In the genomic region with DNA sequence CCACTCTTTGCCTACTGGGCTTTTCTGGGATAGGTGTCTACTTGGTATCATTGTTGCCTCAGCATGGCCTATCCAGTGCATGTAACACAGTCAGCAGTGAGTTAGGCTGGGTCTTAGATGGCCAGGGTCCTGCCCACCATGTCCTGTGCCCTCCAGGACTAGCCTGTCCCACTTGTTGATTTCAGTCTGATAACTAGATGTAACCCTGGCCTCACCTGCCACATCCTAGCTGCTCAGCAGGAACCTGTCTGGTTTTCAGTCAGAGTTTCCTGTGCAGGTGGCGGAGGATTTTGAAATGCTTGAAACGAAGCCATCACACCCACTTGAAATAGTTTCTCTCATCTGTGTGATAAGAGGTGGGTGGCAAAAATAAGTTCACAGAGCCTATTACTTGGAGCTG, we compare ENCODE assay signal across 10 mouse cellular contexts.
DNase-seq lines count a peak whose midpoint lies in the region; ATAC-seq and TF ChIP-seq lines count a peak whose summit lies in the region.
"Had no signal": no experiment of that assay in that cellular context is flagged by ENCODE, and none has a peak within 500 bp of the region (broad histone marks: within the 10 kb centered on the region; RNA-seq: fewer than 3 reads in every experiment).

No protein-coding gene starts in this region.

- no peak overlapping the region for H3K4me3 ChIP-seq in heart, embryonic 15.5 days
- H3K4me3 ChIP-seq in macrophage (ENCODE audit: inconsistent target), result no peak overlapping the region
- H3K4me3 ChIP-seq in layer of hippocampus, adult 2 months, result no peak overlapping the region
- H3K4me3 ChIP-seq: embryonic facial prominence, embryonic 15.5 days had no signal

- DNase-seq in spleen, postnatal 36 days (ENCODE audit: low spot score in 2 of 2), result peak; percentile 18 to 28
- DNase-seq in spleen, adult 18-20 months, result no peak
- DNase-seq in layer of hippocampus, adult 2 months (ENCODE audit: low spot score in 2 of 2), result no peak
- no peak for DNase-seq in left cerebral cortex, postnatal 14 days (ENCODE audit: low spot score in 2 of 2)
- no peak for DNase-seq in gastrocnemius, postnatal 4 days (ENCODE audit: low spot score in 2 of 2)
- DNase-seq: gastrocnemius, postnatal 36 days; layer of hippocampus, postnatal 36 days had no signal

- 46% methylated on average over 2 of the region's 2 CpGs for WGBS in heart, embryonic 15.5 days
- 46% methylated on average over 2 of the region's 2 CpGs for WGBS in macrophage (ENCODE audit: missing documents)

- intact Hi-C loops in left cerebral cortex, postnatal 14 days (cut with DNase I), result no loop called here

- peak overlapping the region; percentile 88 for H3K27ac ChIP-seq in heart, embryonic 15.5 days
- peak overlapping the region; percentile 51 for H3K27ac ChIP-seq in macrophage
- H3K27ac ChIP-seq in layer of hippocampus, adult 2 months, result no peak overlapping the region
- H3K27ac ChIP-seq: embryonic facial prominence, embryonic 15.5 days had no signal

- 0 out of 2 replicates have a peak, but pooled peaks have one; percentile 31 for ATAC-seq in heart, embryonic 15.5 days (replicated peaks; ENCODE audit: insufficient number of reproducible peaks, insufficient read depth, low FRiP score, low read depth)

- TF ChIP-seq CTCF in layer of hippocampus, adult 2 months (conservative IDR thresholded peaks at IDR 0.05), result no peak

- no peak overlapping the region for H3K9ac ChIP-seq in heart, embryonic 15.5 days
- H3K9ac ChIP-seq: embryonic facial prominence, embryonic 15.5 days had no signal

- no peaks in the 10 kb centered on the region for H3K27me3 ChIP-seq in heart, embryonic 15.5 days
- H3K27me3 ChIP-seq: embryonic facial prominence, embryonic 15.5 days had no signal

- H3K4me1 ChIP-seq in heart, embryonic 15.5 days (replicated peaks), result peaks cover 65% of the 10 kb centered on the region

- H3K4me2 ChIP-seq in heart, embryonic 15.5 days, result peak overlapping the region; percentile 11
- H3K4me2 ChIP-seq: embryonic facial prominence, embryonic 15.5 days had no signal

- no peaks in the 10 kb centered on the region for H3K9me3 ChIP-seq in heart, embryonic 15.5 days (replicated peaks)
- H3K9me3 ChIP-seq: embryonic facial prominence, embryonic 15.5 days had no signal

- no peaks in the 10 kb centered on the region for H3K36me3 ChIP-seq in heart, embryonic 15.5 days
- no peaks in the 10 kb centered on the region for H3K36me3 ChIP-seq in macrophage (ENCODE audit: inconsistent target)
- H3K36me3 ChIP-seq: embryonic facial prominence, embryonic 15.5 days had no signal

- peaks cover 83% of the 10 kb centered on the region for H3K79me2 ChIP-seq in macrophage (ENCODE audit: inconsistent target)

Comparison
In these comparisons a context has a peak if more than half of its experiments do, and no peak if none do; other contexts are left out.
1. DNase-seq: peak in spleen, postnatal 36 days (2 of 2); none in spleen, adult 18-20 months (0 of 2), layer of hippocampus, adult 2 months (0 of 2), left cerebral cortex, postnatal 14 days (0 of 2) and gastrocnemius, postnatal 4 days (0 of 2).